In the genomic region with DNA sequence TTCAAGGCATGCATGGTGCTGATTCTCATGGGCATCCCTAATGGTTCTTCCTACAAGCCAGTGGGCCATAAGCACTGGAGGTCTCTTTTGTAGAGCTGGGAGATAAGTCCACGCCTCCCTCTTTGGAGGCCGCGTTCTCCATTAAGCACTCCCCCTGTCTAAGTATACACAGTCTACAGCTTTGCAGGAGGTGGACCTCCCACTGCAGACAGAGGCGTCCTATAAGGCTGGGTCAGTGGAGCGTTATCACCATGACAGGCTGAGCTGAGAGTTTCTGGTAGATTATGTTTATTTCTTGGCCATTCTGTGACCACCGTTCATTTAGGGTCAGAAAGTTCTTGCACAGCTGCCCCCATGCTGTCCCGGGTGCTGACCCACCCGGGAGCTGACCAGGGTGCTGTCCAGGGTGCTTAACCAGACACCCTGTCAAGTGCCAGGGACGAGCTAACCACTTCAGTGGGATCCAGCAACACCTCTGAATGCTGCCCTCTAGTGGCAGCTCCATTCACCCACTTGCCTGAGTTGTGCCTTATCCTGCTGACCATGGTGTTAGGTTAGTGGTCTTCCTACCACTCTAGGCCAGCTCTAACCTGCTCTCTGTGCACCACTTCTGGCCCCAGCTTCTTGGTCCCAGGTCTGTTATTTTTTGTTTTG, we compare ENCODE assay signal across 8 mouse cellular contexts.
A peak's percentile ranks its signal among the peaks of the same experiment; 100 is the strongest.
DNase-seq lines count a peak whose midpoint lies in the region; ATAC-seq and TF ChIP-seq lines count a peak whose summit lies in the region.

No protein-coding gene starts in this region.

- intact Hi-C loops in gastrocnemius, adult 2 months (cut with DNase I): no loop called here

- TF ChIP-seq CTCF in gastrocnemius, adult 2 months (IDR thresholded peaks at IDR 0.05): peak; percentile 71

- ATAC-seq in inflammation-experienced regulatory T-cells, adult 6 months: no peak

- peak; percentile 2 for DNase-seq in adipocyte (ENCODE audit: low spot score)
- peak; percentile 66 to 81 for DNase-seq in cerebellum, postnatal 25 days
- DNase-seq in gastrocnemius, adult 2 months: peak; percentile 69
- peak; percentile 91 for DNase-seq in hindlimb bud, embryonic 11.5 days (ENCODE audit: extremely low spot score, low read depth, low spot score)
- DNase-seq in left cerebral cortex, adult 11 months (ENCODE audit: low spot score): peak; percentile 56
- DNase-seq in lung, postnatal 4 days: peak; percentile 72 to 78
- peak; percentile 36 for DNase-seq in right cerebral cortex, postnatal 25 days

- no peak overlapping the region for H3K27ac ChIP-seq in gastrocnemius, adult 2 months

- no peak overlapping the region for H3K4me3 ChIP-seq in gastrocnemius, adult 2 months

Comparison
In these comparisons a context has a peak if more than half of its experiments do, and no peak if none do; other contexts are left out.
1. DNase-seq: peak in every context shown above with its lines; median percentile 91 in hindlimb bud, embryonic 11.5 days; 75 in lung, postnatal 4 days; 74 in cerebellum, postnatal 25 days; 69 in gastrocnemius, adult 2 months; 56 in left cerebral cortex, adult 11 months; 36 in right cerebral cortex, postnatal 25 days; 2 in adipocyte.